Comparison of ENCODE assay signal across 10 mouse cellular contexts in the genomic region with DNA sequence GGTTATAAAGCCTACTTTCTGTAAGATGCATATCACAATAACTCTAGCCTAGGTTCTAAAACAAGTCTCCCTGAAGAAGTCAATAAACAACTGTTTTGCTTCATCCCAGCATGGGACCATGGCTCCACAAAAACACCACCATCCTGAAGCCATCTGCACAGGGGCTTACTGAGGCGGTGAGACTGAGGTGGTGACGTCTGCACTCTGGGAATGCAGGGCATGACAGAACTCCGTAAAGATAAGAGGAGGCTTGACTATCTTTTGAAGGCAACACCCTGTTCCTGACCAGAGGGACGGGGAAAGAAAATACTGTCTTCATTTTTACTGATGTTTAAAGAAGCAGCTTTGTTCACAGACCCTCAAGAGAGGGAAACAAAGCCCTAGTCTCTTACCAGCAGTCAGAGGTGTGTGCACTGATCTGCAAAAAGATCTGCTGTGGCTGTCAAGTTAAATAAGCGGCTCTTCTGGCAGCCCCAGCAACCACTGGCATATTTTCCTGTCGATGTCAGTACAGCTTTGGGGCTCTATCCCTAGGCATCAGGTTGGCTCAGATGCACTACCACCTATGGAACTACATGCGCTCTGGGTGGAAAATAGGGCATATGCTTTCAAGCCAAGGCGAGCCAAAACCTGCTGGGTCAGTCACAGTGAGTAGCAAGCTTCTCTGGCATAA.
DNase-seq lines count a peak whose midpoint lies in the region; ATAC-seq and TF ChIP-seq lines count a peak whose summit lies in the region.
"Had no signal": no experiment of that assay in that cellular context is flagged by ENCODE, and none has a peak within 500 bp of the region (broad histone marks: within the 10 kb centered on the region; RNA-seq: fewer than 3 reads in every experiment).

No protein-coding gene starts in this region.

- no peak for DNase-seq in hindbrain, embryonic 10.5 days (ENCODE audit: low spot score)
- DNase-seq in Patski (ENCODE audit: low read depth, low spot score) (no peak), liver (peak; percentile 76)
- peak; percentile 72 to 81 for DNase-seq in cerebellum, postnatal 36 days
- DNase-seq in adrenal gland, adult (ENCODE audit: inconsistent age in 2 of 2, low spot score in 1 of 2), result no peak
- no peak for DNase-seq in gastrocnemius, postnatal 25 days
- no peak for DNase-seq in gastrocnemius, postnatal 4 days (ENCODE audit: low spot score in 2 of 2)
- DNase-seq: layer of hippocampus, adult 9-11 months had no signal

- H3K9ac ChIP-seq in hindbrain, embryonic 12.5 days, result no peak overlapping the region
- H3K9ac ChIP-seq: midbrain, embryonic 13.5 days had no signal

- ATAC-seq in hindbrain, embryonic 12.5 days (ENCODE audit: low FRiP score), result no peak
- peak; percentile 37 for ATAC-seq in Patski
- ATAC-seq: midbrain, embryonic 13.5 days had no signal

- H3K4me2 ChIP-seq in hindbrain, embryonic 12.5 days (replicated peaks), result no peak overlapping the region
- H3K4me2 ChIP-seq: midbrain, embryonic 13.5 days had no signal

- H3K27ac ChIP-seq in hindbrain, embryonic 12.5 days, result 0 out of 2 replicates have a peak overlapping the region, but pooled peaks have one; percentile 44
- H3K27ac ChIP-seq in hindbrain, embryonic 10.5 days, result no peak overlapping the region
- H3K27ac ChIP-seq: midbrain, embryonic 13.5 days had no signal

- TF ChIP-seq CTCF in Patski (IDR thresholded peaks at IDR 0.05), result no peak

- no peaks in the 10 kb centered on the region for H3K27me3 ChIP-seq in hindbrain, embryonic 12.5 days
- H3K27me3 ChIP-seq in hindbrain, embryonic 10.5 days (ENCODE audit: insufficient read depth, poor library complexity, severe bottlenecking), result no peaks in the 10 kb centered on the region
- H3K27me3 ChIP-seq in Patski, result no peaks in the 10 kb centered on the region
- H3K27me3 ChIP-seq: midbrain, embryonic 13.5 days had no signal

- in situ Hi-C loops in Patski (cut with MboI; ENCODE audit: low pct_unique_long_range_greater_than_20kb), result no loop called here

- POLR2A ChIA-PET in Patski (lab: Charles Lee), result no interaction called here

- peaks cover 16% of the 10 kb centered on the region for H3K36me3 ChIP-seq in hindbrain, embryonic 12.5 days
- H3K36me3 ChIP-seq in hindbrain, embryonic 10.5 days, result peaks cover 33% of the 10 kb centered on the region

- H3K4me1 ChIP-seq in hindbrain, embryonic 12.5 days, result peaks cover 8% of the 10 kb centered on the region
- H3K4me1 ChIP-seq in hindbrain, embryonic 10.5 days (replicated peaks), result peaks cover 28% of the 10 kb centered on the region

- CTCF ChIA-PET in Patski (lab: Charles Lee), result interaction anchor here (1.8 kb wide), 1 partner anchor 10 kb away, joined by 6 read pairs; no protein-coding TSS in a partner anchor

- WGBS in hindbrain, embryonic 12.5 days, result 56% methylated on average over 8 of the region's 8 CpGs
- 64% methylated on average over 8 of the region's 8 CpGs for WGBS in hindbrain, embryonic 10.5 days

- H3K4me3 ChIP-seq in hindbrain, embryonic 12.5 days, result no peak overlapping the region
- H3K4me3 ChIP-seq in hindbrain, embryonic 10.5 days, result no peak overlapping the region
- H3K4me3 ChIP-seq: midbrain, embryonic 13.5 days had no signal

- no peaks in the 10 kb centered on the region for H3K9me3 ChIP-seq in hindbrain, embryonic 12.5 days (replicated peaks)
- no peaks in the 10 kb centered on the region for H3K9me3 ChIP-seq in hindbrain, embryonic 10.5 days
- H3K9me3 ChIP-seq: midbrain, embryonic 13.5 days had no signal

Comparison
In these comparisons a context has a peak if more than half of its experiments do, and no peak if none do; other contexts are left out.
1. DNase-seq: peak in cerebellum, postnatal 36 days (2 of 2) and liver (single experiment); none in hindbrain, embryonic 10.5 days (single experiment), Patski (single experiment), adrenal gland, adult (0 of 2), gastrocnemius, postnatal 25 days (single experiment) and gastrocnemius, postnatal 4 days (0 of 2).